Mouse (Mus musculus): ENCODE measurements around the gene Megf8.

Gene Megf8

DNA sequence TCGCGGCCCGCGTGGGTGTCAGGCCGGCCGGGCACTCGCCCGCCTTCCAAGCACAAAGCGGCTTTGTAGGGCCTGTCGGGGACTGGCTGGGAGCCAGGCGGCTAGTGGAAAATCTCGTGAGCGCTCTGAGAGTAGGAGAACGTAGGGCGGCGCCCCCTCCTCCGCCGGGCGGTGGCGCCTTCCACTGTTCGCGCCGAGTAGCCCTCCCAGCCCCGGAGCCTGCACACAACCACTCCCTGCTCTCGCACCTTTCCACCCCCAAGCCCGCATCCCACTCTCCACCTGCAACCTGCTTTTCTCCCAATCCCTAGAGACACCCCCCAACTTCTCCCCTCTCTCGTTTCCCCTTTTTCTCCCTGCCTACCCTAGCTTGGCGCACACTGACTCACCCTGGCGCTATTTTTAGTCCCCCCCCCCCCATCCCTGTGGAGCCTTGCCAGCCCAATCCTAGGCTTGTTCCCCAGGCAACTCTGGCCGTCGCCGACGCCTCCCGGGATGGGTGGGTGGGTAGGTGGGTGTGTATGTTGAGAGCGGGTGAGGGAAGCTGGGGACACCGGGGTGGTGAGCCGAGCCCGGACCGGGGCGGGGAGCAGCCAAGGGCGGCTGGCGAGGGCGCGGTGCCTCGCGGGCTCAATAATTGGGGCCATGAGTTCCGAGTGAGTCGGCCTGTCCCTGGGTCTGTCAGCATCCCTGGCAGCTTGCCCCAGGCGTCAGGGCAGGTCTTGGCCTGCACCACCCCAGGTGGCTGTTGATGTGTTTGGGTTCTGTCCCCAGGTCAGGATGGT is 37.7 kb upstream of the Megf8 start:
- DNase-seq (ENCODE audit: low read depth, low spot score): peak; percentile 83

DNA sequence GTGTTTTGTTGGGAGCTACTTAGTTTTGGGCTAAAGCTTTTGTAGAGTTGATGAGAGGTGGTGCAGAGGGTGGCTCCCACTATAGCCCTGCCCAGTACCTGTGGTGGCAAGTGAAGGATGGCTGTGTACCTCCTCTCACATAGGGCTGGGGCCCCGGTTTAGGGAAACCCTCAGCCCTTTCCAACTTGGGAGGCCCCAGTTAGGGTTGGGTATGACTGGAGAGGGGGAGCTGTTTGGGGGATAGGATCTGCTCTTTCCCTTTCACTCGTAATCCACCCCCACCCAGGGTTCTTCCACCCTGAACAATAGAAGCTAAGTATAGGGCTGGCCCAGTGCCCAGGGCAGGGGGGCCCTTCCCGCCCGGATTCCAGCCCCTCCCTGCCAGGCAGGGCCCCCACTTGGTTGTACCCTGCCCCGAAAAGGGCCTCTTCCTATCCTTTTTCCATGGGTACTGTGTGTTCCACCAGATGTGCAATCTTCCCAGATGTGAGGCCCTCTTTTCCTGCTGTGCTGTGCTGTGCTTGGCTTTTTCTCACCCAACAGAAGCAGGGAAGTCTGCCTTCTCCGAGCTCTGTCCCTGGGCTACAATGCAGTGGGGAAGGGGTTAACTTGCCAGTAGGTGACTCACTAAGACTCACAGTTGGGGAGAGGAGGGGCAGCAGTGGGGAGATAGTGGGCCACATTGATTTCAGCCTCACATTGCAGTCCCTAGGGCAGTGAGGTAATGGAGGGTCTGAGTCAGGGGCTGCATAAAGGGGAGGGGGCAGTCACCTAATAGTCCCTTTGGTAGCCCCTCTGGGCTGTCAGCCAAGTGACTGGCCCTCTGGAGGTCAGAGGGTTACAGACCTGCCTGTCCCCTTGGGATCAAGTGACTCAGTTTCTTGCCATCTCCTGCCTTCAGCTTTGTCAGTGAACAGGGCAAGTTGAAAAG is 36.8 kb upstream of the Megf8 start:
- DNase-seq (ENCODE audit: low read depth, low spot score): peak; percentile 52

DNA sequence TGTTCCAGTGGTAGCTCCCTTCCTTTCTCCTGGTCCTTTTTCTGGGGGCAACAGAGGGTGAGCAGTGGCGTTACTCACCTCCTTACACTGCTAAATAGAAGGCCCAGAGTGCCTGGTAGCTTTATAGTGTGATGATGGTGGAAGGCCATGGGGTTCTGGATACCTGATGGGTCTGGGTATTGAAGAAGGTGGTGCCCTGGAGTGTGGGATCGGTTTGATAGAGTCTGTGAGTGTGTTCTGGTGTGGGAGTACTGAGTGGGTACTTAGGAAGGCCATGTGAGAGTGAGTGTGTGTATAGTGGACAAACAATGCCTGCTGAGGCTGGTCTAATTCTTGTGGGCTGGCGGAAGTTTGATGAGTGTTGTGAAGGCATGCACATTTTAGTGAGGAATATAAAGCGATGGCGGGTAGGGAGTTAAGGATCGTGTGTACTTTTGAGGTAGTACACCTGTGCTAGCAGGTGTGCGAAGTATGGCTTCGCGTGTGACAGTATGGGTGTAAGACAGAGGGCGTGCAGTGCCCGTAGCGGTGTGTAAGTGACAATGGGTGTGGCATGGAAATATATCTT is 35.7 kb upstream of the Megf8 start:
- DNase-seq (ENCODE audit: low read depth, low spot score): no peak

DNA sequence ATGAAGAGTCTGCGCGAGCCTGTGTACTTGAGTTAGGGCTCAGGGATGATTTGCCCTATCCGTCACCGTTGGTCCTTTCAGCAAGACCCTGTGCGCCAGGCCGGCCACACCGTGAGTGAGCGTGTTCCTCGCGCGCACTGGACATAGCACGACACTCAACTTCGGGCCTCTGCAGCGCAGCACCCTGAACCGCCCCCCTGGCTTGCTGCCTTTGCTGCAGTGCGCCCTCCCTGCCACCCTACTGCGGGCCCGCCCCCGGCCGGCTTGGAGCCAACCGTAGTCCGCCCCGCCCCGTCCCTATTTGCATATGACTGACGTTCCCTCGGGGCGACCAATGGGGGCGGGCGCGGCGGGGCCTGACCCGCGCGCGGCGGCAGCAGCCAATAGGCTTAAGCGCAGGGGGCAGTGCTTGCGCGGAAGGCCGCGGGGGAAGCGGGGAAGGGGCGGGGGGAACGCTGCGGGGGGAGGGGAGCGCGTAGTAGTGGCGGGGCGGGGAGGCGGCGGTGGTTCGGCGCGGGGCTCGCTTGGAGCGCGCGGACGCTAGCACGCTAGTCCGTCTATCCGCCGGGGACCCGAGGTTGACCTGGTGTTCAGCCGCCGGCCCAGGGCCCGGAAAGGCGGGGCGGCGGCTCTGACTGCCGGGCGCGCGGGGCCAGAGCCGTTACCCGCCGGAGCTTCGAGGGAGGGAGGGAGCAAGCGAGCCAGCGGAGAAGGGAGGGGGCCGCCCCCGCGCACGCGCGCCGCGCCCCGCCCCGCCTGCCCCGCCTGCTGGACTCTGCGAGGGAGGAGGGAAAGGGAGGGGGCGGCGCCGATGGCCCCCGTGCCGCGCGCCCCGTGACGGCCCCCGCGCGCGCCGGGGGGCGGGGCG is 35.0 kb upstream of the Megf8 start:
- peak; percentile 97 for DNase-seq (ENCODE audit: low read depth, low spot score)

DNA sequence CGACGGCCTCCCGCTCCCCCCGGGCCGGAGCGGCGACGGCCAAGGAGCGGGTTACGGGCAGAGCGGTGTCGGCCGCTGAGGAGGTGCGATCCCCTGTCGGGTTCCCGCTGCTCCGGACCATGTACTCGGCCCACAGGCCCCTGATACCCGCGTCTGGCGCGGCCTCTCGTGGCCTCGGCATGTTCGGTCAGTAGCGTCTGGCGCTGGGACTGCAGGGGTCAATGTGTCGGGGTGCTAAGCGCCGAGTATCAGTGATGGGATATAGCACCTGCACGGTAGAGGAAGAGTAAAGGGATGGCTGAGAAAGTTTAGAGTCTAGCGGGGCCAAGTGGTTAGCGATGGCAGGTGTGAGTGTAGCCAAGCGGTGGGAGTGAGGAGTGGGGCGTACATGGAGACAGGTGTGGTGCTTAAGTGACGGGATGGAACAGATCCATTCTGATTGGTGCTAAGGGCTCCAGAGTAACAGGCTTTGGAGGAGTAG is 34.2 kb upstream of the Megf8 start:
- DNase-seq (ENCODE audit: low read depth, low spot score): no peak

DNA sequence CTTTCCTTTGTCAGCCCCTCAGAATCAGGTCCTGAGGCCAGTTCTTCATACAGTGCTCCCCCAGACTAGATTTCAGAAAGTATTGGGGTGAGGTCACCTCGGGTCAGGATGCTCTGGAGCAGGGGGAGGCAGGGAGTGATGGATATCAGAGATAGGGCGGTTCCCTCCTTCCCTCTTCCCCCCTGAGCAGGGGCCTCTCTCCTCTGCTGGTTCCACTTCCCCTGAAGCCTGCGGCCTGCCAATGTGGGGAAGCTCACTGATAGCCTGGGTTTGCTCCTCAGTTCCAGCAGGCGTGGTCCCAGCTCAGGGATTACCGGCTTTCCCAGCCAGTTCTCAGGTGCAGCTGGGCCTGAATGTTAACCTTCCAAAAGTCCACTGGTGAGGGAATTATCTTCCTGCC is 33.3 kb upstream of the Megf8 start:
- DNase-seq (ENCODE audit: low read depth, low spot score): no peak

DNA sequence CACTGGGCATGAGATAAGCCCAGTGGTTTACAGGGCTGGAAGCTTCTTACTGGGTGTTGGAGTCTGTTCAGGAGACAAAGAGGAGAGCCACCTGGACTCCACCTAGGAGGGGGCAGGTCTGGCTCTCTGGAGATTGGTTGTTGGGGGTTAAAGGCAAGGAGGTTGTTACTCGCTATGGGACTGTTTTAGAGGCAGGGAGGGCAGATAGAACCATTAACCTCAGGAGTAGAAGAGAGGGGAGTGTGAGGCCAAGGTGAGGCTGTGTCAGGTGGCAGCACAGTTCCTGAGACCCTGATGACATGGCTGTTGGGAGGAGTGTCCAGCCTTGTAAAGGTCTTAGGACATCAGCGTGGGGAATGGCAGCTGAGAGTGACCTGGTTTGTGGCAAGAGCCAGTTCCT is 32.8 kb upstream of the Megf8 start:
- DNase-seq (ENCODE audit: low read depth, low spot score): no peak

GRCm38 (mm10) chr7:25284766-25285165 is 32.2 kb upstream of the Megf8 start:
- DNase-seq (ENCODE audit: low read depth, low spot score): no peak

DNA sequence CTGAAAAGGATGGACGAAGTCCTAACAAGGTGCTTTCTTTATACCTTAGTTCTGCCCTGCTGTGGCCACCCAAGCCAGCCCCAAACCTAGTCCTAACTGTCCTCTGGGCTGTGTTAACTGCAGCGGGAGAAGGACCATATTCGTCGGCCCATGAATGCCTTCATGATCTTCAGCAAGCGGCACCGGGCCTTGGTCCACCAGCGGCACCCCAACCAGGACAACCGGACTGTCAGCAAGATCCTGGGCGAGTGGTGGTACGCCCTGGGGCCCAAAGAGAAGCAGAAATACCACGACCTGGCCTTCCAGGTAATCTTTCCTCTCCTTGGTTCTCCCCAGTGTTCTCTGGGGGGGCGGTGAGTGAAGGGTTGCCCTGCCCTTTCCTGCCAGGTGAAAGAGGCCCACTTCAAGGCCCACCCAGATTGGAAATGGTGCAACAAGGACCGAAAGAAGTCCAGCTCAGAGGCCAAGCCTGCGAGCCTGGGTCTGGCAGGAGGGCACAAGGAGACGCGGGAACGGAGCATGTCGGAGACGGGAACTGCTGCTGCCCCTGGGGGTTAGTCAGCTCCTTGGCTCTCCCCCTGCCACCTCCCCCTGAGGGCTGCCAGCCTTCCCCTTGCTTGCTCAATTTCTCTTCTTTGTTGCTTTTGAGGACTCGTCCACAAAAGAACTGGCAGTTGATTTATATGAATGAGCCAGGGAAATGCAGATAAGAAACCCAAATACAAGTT is 31.3 kb upstream of the Megf8 start:
- DNase-seq (ENCODE audit: low read depth, low spot score): no peak

GRCm38 (mm10) chr7:25286989-25287388 is 30.0 kb upstream of the Megf8 start:
- no peak for DNase-seq (ENCODE audit: low read depth, low spot score)

GRCm38 (mm10) chr7:25288011-25288410 is 29.0 kb upstream of the Megf8 start:
- DNase-seq (ENCODE audit: low read depth, low spot score): no peak

DNA sequence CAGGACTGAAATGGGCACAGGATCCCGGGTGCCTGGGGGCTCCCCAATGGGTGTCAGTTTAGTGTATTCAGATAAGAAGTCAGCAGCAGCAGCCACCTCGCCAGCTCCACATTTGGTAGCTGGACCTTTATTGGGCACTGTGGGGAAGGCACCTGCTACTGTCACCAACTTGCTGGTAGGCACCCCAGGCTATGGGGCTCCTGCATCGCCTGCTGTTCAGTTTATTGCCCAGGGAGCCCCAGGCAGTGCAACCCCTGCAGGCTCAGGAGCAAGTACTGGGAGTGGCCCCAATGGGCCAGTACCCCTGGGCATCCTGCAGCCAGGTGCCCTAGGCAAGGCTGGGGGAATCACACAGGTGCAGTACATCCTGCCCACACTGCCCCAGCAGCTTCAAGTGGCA is 28.2 kb upstream of the Megf8 start:
- DNase-seq (ENCODE audit: low read depth, low spot score): no peak

- no peak for DNase-seq (ENCODE audit: low read depth, low spot score)
Measured at GRCm38 (mm10) chr7:25289925-25290324, 27.0 kb upstream of the Megf8 start.

DNA sequence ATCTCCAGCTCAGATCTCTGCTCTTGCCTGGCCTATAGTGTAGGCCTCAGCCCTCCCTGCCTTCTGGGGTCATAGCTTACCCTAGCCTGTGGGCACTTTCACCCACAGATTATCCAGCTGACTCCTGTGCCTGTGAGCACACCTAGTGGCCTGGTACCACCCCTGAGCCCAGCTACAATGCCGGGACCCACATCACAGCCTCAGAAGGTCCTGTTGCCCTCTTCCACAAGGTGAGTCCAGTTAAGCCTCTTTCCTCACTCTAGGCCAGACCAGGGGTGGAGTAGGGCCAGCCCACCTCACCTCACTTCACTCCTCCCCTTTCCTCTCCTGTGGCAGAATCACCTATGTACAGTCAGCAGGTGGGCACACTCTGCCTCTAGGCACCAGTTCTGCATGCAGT is 26.5 kb upstream of the Megf8 start:
- DNase-seq (ENCODE audit: low read depth, low spot score): no peak

DNA sequence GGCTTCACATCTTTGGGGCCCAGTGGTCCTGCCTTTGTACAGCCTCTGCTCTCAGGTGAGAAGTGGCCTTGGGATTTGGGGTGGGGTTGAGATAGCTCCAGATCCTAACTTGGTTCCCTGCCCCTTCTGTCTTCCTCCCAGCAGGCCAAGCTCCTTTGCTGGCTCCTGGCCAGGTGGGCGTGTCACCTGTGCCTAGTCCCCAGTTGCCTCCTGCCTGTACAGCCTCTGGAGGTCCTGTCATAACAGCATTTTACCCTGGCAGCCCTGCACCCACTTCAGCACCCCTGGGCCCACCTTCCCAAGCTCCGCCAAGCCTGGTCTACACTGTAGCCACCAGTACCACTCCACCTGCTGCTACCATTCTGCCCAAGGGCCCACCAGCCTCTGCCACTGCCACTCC is 26.1 kb upstream of the Megf8 start:
- DNase-seq (ENCODE audit: low read depth, low spot score): no peak

- DNase-seq (ENCODE audit: low read depth, low spot score): no peak
Measured at GRCm38 (mm10) chr7:25292107-25292506, 24.9 kb upstream of the Megf8 start.

DNA sequence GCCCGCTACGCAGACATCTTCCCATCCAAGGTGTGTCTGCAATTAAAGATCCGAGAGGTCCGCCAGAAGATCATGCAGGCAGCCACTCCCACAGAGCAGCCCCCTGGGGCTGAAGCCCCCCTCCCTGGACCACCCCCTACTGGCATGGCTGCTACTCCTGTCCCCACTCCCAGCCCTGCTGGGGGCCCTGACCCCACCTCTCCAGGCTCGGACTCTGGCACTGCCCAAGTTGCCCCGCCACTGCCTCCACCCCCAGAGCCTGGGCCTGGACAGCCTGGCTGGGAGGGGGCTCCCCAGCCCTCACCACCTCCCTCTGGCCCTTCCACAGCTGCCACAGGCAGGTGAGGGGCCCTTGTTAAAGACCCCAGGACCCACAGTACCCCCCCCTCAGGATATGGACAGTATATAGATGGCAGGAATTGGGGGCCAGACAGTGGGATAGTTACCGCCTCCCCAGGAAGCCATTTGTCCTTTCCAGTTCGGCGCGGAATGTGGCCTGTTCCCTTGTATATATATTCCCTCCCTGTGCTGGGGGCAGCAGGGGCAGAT is 23.7 kb upstream of the Megf8 start:
- no peak for DNase-seq (ENCODE audit: low read depth, low spot score)

GRCm38 (mm10) chr7:25294495-25294894 is 22.5 kb upstream of the Megf8 start:
- no peak for DNase-seq (ENCODE audit: low read depth, low spot score)

DNA sequence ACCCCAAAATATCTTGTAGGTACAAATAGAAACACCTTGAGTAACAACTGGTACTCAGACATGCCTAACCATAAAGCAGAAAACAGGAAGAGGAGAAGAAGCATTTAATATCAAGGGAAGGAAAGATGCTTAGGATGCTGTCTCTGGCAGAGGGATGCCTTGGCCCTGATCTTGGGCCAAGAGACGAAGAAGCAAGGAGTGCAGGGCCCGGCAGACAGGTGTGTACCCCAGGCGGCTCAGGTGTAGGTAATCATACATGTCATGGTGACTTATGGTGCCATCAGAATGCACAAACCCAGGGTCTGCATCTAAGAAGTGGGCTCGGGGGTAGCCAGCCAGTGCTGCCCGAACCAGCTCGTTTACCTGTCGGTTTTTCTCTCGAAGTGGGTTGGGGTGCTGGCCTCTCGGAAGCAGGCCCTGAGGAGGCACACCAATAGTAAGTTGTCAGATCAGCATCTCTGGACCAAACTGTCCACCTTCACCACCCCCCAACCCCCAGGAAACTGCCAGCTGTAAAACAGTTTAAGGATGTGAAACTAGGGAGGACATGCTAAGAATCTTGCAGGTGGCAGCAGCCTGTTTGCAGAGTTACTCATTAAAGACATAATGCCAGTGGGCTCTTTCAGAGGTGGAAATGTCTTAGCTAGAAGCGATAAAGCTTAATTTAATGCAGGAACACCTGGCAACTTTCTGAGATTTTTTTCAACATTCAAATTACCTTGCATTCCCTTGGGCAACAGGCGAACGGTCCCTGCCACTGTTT is 21.8 kb upstream of the Megf8 start:
- DNase-seq (ENCODE audit: low read depth, low spot score): no peak

Data from skeletal muscle tissue, adult 2 months (tissue).